Mouse (Mus musculus) left cerebral cortex, postnatal 36 days (tissue): ENCODE results near the gene Traf3ip3. TPM values are rescaled to one million over a fixed set of nuclear protein-coding genes. Genes with fewer than 3 reads are reported as not detected.

Experiments
- DNase-seq, 2 experiments: peaks; one replicate each; pipeline ENCODE4 v3.0.0; 2021 to 2022; ENCODE audit warnings: low spot score in 2 of 2, mixed read lengths in 1 of 2
- intact Hi-C: fragments of 180-260 bp; cut with DNase I; formaldehyde crosslinking; loops from one replicate; pipeline ENCODE4 v1.15.1; 2025
- total RNA-seq, 2 experiments: library from RNA; stranded (reverse); gene quantifications; 2 replicates each; pipeline ENCODE4 v1.2.3; 2021

Traf3ip3 gene
- total RNA-seq, 2 experiments from 2014 or later: 1.6 to 2.0 TPM

- intact Hi-C loops: no loop called here
- DNase-seq: no peak
Measured at GRCm38 (mm10) chr1:193132385-193132784, 69.1 kb downstream of the Traf3ip3 start.

- intact Hi-C loops: no loop called here
- DNase-seq: no peak
Measured at GRCm38 (mm10) chr1:193131311-193131948, 70.1 kb downstream of the Traf3ip3 start.

DNA sequence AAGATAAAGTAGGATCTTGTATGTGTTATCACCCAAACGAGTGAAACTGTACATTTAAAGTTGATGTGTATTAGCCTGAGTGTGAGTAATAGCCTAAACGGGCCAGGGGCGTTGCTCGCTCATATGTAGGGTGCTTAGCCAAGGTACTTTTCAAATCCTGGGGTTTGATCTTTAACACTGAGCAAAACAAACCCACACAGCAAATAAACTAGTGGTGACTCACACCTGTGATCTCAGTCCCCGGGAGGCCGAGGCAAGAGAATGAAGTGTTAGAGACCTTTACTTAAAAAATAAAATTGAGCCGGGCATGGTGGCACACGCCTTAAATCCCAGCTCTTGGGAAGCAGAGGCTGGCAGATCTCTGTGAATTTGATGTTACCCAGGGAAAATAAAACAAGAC lies 70.7 kb downstream of the Traf3ip3 start:
- intact Hi-C loops: loop anchor here (1.0 kb wide), 1 partner anchor 42 kb away; no protein-coding TSS in a partner anchor
- no peak for DNase-seq

DNA sequence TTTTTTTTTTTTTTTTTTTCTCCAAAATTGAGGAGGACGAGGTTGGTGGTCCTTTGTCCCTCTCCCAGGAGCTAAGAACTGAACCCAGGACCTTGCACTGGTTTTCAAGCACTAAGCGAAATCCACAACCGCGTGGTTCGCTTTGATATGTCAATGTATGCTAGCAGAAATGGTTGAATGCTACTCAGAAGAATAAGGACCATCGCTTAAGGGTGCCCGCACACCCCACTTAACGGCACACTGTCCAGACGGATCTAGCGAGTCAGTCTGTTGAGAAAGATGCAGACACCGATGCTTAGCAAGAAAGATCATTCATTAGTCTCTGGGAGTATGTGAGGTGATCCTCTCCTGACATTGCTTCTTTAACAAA lies 71.1 kb downstream of the Traf3ip3 start:
- no peak for DNase-seq

DNA sequence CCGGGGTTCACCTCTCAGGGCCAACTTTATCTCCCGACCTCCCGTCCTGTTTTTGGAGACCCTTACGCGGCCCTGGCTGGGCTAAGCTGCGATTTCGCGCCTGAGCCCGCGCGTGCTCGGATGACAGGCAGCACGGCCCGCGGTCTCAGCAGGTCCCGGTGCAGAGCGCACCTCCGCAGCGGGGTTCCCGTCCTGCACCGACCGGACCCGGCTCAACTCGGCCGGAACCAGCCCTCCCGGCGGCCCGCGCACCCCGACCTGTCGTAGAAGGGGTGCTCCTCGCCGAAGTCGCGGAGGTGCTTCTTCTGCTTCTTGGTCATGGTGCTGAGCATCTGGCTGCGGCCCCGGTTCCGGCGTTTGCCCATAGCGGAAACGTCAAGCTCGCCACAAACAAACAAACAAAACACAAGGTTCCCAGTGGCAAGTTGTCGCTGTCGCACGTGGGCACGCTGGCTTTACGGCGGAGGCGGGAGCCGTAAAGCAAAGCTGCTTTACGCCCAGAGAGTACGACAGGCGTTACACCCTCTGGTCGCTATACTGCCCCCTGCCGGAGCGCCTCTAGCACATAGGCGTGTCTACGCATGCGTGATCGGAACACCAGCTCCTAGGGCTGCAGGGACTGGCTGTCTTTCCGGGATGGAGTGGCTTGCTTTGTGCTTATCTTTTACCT lies 71.6 kb downstream of the Traf3ip3 start, which contains the start of gene Diexf:
Gene Diexf, minus strand, starts transcription at position 487 of the 670 bp plus-strand sequence.
- intact Hi-C loops: loop anchor here (1.0 to 10.0 kb wide), 4 partner anchors 43 to 348 kb away; partner anchors contain the start of gene Syt14
- peak; percentile 94 to 95 for DNase-seq

More for the DNA sequence above, 71.1 kb downstream of the Traf3ip3 start:
- intact Hi-C loops: loop anchor here (1.0 kb wide), 1 partner anchor 43 kb away; no protein-coding TSS in a partner anchor

DNA sequence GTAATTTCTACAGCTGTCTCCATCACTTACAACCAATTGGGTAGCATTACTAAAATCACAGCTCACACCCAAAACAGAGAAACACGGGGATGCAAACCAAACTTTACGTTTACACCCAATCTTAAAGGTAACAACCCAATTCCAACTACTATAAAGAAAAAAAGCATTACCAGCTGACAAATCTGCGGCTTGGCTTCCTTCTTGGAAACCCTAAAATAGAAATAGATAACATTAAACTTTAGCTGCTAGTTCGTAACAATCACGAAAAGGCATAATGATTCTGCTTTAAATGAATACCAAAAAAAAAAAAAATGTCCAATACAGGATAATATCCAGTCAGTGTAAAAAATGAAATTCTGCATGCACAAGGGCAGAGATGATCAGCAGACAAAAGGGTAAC lies 72.2 kb downstream of the Traf3ip3 start:
- DNase-seq: no peak

GRCm38 (mm10) chr1:193128055-193128454 lies 73.4 kb downstream of the Traf3ip3 start:
- intact Hi-C loops: loop anchor here (2.0 to 10.0 kb wide), 3 partner anchors 93 to 346 kb away; partner anchors contain the start of gene Syt14
- DNase-seq: peak in 1 of 2 experiments; percentile 29

More for the DNA sequence above, 72.2 kb downstream of the Traf3ip3 start:
- intact Hi-C loops: loop anchor here (2.0 to 10.0 kb wide), 3 partner anchors 95 to 347 kb away; partner anchors contain the start of gene Syt14

- DNase-seq: no peak
- intact Hi-C loops: loop anchor here (5.0 to 10.0 kb wide), 2 partner anchors 91 to 344 kb away; partner anchors contain the start of gene Syt14
Measured at GRCm38 (mm10) chr1:193125835-193126234, 75.7 kb downstream of the Traf3ip3 start.

Other genes with a start within 250 kb of the Traf3ip3 start
- gene Syt14, start 165.9 kb downstream of the Traf3ip3 start, total RNA-seq: 10 to 100 TPM; 20.9 to 28.3 TPM
- gene Diexf, start 71.4 kb downstream of the Traf3ip3 start, total RNA-seq: 10 to 100 TPM; 14.3 to 20.4 TPM
- gene Irf6, start 48.6 kb downstream of the Traf3ip3 start, total RNA-seq: 1 to 10 TPM in 1 of 2 experiments, under 1 TPM in 1; 0.99 to 1.7 TPM
- 1 to 10 TPM; 2.6 to 3.2 TPM for gene A130010J15Rik, start 33.7 kb downstream of the Traf3ip3 start, total RNA-seq
- gene Lamb3, start 6.0 kb upstream of the Traf3ip3 start, total RNA-seq: 1 to 10 TPM in 1 of 2 experiments, under 1 TPM in 1; 0.89 to 1.6 TPM
- gene Hsd11b1, start 62.4 kb upstream of the Traf3ip3 start, total RNA-seq: 10 to 100 TPM; 14.2 to 26.7 TPM
- gene G0s2, start 71.5 kb upstream of the Traf3ip3 start, total RNA-seq: 1 to 10 TPM; 5.3 to 8.7 TPM
- gene Camk1g, start 168.6 kb upstream of the Traf3ip3 start, total RNA-seq: 10 to 100 TPM; 32.4 to 47.1 TPM